ENCODE assay signal across 26 mouse cellular contexts in the genomic region with DNA sequence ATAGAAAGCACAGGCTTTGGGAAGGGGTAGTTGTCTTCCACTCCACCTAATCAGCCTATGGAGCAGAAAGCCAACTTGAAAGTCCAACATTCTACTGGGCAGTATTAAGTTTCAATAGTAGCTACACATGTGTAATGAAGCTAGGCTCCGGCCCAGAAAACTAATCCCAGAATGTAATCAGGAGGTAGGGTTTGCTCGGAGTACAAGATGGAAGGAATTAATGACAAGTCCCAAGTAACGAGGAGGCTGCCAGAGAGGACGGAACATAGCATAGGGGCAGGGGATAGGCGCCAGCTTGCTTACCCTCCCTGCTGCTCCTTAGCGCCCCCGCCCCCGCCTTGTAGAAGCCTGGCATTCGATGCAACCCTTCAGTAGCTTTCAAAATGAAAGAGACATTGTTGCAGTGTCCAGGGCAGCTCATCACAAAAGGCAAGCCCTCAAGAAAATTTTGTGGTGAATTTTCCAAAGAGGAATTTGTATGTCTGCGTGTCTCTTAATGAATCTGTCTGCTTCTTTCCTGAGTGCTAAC.
DNase-seq lines count a peak whose midpoint lies in the region; ATAC-seq and TF ChIP-seq lines count a peak whose summit lies in the region.
"Had no signal": no experiment of that assay in that cellular context is flagged by ENCODE, and none has a peak within 500 bp of the region (broad histone marks: within the 10 kb centered on the region; RNA-seq: fewer than 3 reads in every experiment).

No protein-coding gene starts in this region.

- TF ChIP-seq CTCF in brain, embryonic 14.5 days (IDR thresholded peaks at IDR 0.05; ENCODE audit: borderline replicate concordance, extremely low read depth, insufficient read depth, insufficient read length): no peak
- TF ChIP-seq CTCF in stomach, postnatal 0 days (IDR thresholded peaks at IDR 0.05; ENCODE audit: low read depth): no peak

- no peak overlapping the region for H3K4me3 ChIP-seq in limb, embryonic 15.5 days
- H3K4me3 ChIP-seq in limb, embryonic 10.5 days: no peak overlapping the region
- H3K4me3 ChIP-seq in embryonic facial prominence, embryonic 13.5 days: no peak overlapping the region
- no peak overlapping the region for H3K4me3 ChIP-seq in stomach, postnatal 0 days (ENCODE audit: low read depth, low read length)
- H3K4me3 ChIP-seq in forebrain, embryonic 11.5 days (ENCODE audit: low read depth, low read length): no peak overlapping the region
- H3K4me3 ChIP-seq: hindbrain, embryonic 10.5 days; hindbrain, embryonic 15.5 days; intestine, embryonic 15.5 days; layer of hippocampus, adult 2 months; midbrain, embryonic 10.5 days; midbrain, embryonic 15.5 days; neural tube, embryonic 13.5 days had no signal

- peak; percentile 11 for DNase-seq in gastrocnemius, postnatal 14 days
- no peak for DNase-seq in gastrocnemius, postnatal 36 days
- no peak for DNase-seq in limb, embryonic 10.5 days (ENCODE audit: low spot score)
- DNase-seq in brain, embryonic 14.5 days (ENCODE audit: low read depth): peak; percentile 10
- no peak for DNase-seq in stomach, postnatal 0 days (ENCODE audit: low spot score)
- no peak for DNase-seq in forebrain, embryonic 11.5 days (ENCODE audit: low spot score)
- DNase-seq: adrenal gland, postnatal 14 days; cerebellum, adult 11-12 months; heart, postnatal 14 days; kidney, adult 2 months; kidney, postnatal 36 days; liver; lung, embryonic 14.5 days; thymus, adult 18-20 months; thymus, postnatal 36 days had no signal

- no peaks in the 10 kb centered on the region for H3K36me3 ChIP-seq in limb, embryonic 15.5 days
- H3K36me3 ChIP-seq in limb, embryonic 10.5 days: no peaks in the 10 kb centered on the region
- no peaks in the 10 kb centered on the region for H3K36me3 ChIP-seq in embryonic facial prominence, embryonic 13.5 days
- H3K36me3 ChIP-seq in stomach, postnatal 0 days (ENCODE audit: control insufficient read depth, insufficient read depth, low read length): no peaks in the 10 kb centered on the region
- H3K36me3 ChIP-seq in forebrain, embryonic 11.5 days (ENCODE audit: control insufficient read depth, insufficient read depth, low read length): no peaks in the 10 kb centered on the region
- H3K36me3 ChIP-seq: hindbrain, embryonic 10.5 days; hindbrain, embryonic 15.5 days; intestine, embryonic 15.5 days; midbrain, embryonic 10.5 days; midbrain, embryonic 15.5 days; neural tube, embryonic 13.5 days had no signal

- H3K9me3 ChIP-seq in limb, embryonic 15.5 days: no peaks in the 10 kb centered on the region
- 0 out of 2 replicates have a peak, but pooled peaks cover 2% of the 10 kb centered on the region for H3K9me3 ChIP-seq in limb, embryonic 10.5 days (replicated peaks)
- peaks cover 4% of the 10 kb centered on the region; the same call in 1 of the 2 replicates for H3K9me3 ChIP-seq in embryonic facial prominence, embryonic 13.5 days
- H3K9me3 ChIP-seq in stomach, postnatal 0 days (ENCODE audit: control insufficient read depth, low read length): no peaks in the 10 kb centered on the region
- peaks cover 3% of the 10 kb centered on the region; the same call in 1 of the 2 replicates for H3K9me3 ChIP-seq in forebrain, embryonic 11.5 days (ENCODE audit: control insufficient read depth, low read length)
- H3K9me3 ChIP-seq: hindbrain, embryonic 15.5 days; intestine, embryonic 15.5 days; midbrain, embryonic 15.5 days; neural tube, embryonic 13.5 days had no signal

- H3K4me1 ChIP-seq in limb, embryonic 15.5 days: peaks cover 2% of the 10 kb centered on the region; the same call in 1 of the 2 replicates
- H3K4me1 ChIP-seq in limb, embryonic 10.5 days: no peaks in the 10 kb centered on the region
- H3K4me1 ChIP-seq in embryonic facial prominence, embryonic 13.5 days: peaks cover 11% of the 10 kb centered on the region
- no peaks in the 10 kb centered on the region for H3K4me1 ChIP-seq in stomach, postnatal 0 days (replicated peaks; ENCODE audit: control insufficient read depth, insufficient read depth)
- no peaks in the 10 kb centered on the region for H3K4me1 ChIP-seq in forebrain, embryonic 11.5 days (replicated peaks; ENCODE audit: control insufficient read depth, insufficient read depth, low read length)
- H3K4me1 ChIP-seq: hindbrain, embryonic 10.5 days; hindbrain, embryonic 15.5 days; intestine, embryonic 15.5 days; midbrain, embryonic 10.5 days; midbrain, embryonic 15.5 days; neural tube, embryonic 13.5 days had no signal

- H3K27me3 ChIP-seq in limb, embryonic 15.5 days: no peaks in the 10 kb centered on the region
- H3K27me3 ChIP-seq in limb, embryonic 10.5 days (ENCODE audit: low read depth, poor library complexity, severe bottlenecking): no peaks in the 10 kb centered on the region
- peaks cover 2% of the 10 kb centered on the region; the same call in 1 of the 2 replicates for H3K27me3 ChIP-seq in embryonic facial prominence, embryonic 13.5 days
- H3K27me3 ChIP-seq in stomach, postnatal 0 days (ENCODE audit: control insufficient read depth, insufficient read depth, low read length): no peaks in the 10 kb centered on the region
- no peaks in the 10 kb centered on the region for H3K27me3 ChIP-seq in forebrain, embryonic 11.5 days (ENCODE audit: control insufficient read depth, insufficient read depth, low read length)
- H3K27me3 ChIP-seq: hindbrain, embryonic 15.5 days; intestine, embryonic 15.5 days; midbrain, embryonic 15.5 days; neural tube, embryonic 13.5 days had no signal

- ATAC-seq in limb, embryonic 15.5 days (ENCODE audit: insufficient number of reproducible peaks, low FRiP score, low TSS enrichment, low read depth): no peak
- ATAC-seq in embryonic facial prominence, embryonic 13.5 days (ENCODE audit: insufficient number of reproducible peaks, insufficient read depth, low FRiP score, low TSS enrichment, low read depth): no peak
- ATAC-seq in stomach, postnatal 0 days (ENCODE audit: low FRiP score, low TSS enrichment): no peak
- no peak for ATAC-seq in forebrain, embryonic 11.5 days (replicated peaks; ENCODE audit: low FRiP score)
- ATAC-seq: forebrain, embryonic 14.5 days; intestine, embryonic 15.5 days; midbrain, embryonic 15.5 days had no signal

- H3K27ac ChIP-seq in limb, embryonic 15.5 days: peak overlapping the region; percentile 54; the same call in 1 of the 2 replicates
- no peak overlapping the region for H3K27ac ChIP-seq in limb, embryonic 10.5 days
- H3K27ac ChIP-seq in embryonic facial prominence, embryonic 13.5 days: 0 out of 2 replicates have a peak overlapping the region, but pooled peaks have one; percentile 8
- H3K27ac ChIP-seq in stomach, postnatal 0 days (replicated peaks): no peak overlapping the region
- no peak overlapping the region for H3K27ac ChIP-seq in forebrain, embryonic 11.5 days (ENCODE audit: low read depth, low read length)
- H3K27ac ChIP-seq: hindbrain, embryonic 10.5 days; hindbrain, embryonic 15.5 days; intestine, embryonic 15.5 days; layer of hippocampus, adult 2 months; liver, embryonic 14.5 days; midbrain, embryonic 10.5 days; midbrain, embryonic 15.5 days; neural tube, embryonic 13.5 days had no signal

- no peak overlapping the region for H3K9ac ChIP-seq in limb, embryonic 15.5 days
- H3K9ac ChIP-seq in embryonic facial prominence, embryonic 13.5 days: no peak overlapping the region
- no peak overlapping the region for H3K9ac ChIP-seq in stomach, postnatal 0 days (ENCODE audit: low read length)
- no peak overlapping the region for H3K9ac ChIP-seq in forebrain, embryonic 11.5 days (ENCODE audit: low read length)
- H3K9ac ChIP-seq: hindbrain, embryonic 15.5 days; intestine, embryonic 15.5 days; liver, embryonic 14.5 days; lung, embryonic 14.5 days; midbrain, embryonic 15.5 days; neural tube, embryonic 13.5 days had no signal

- 45% methylated on average over 10 of the region's 10 CpGs for WGBS in limb, embryonic 15.5 days
- 74% methylated on average over 10 of the region's 10 CpGs for WGBS in limb, embryonic 10.5 days
- 37% methylated on average over 10 of the region's 10 CpGs for WGBS in embryonic facial prominence, embryonic 13.5 days
- WGBS in stomach, postnatal 0 days: 66% methylated on average over 10 of the region's 10 CpGs
- WGBS in forebrain, embryonic 11.5 days: 68% methylated on average over 10 of the region's 10 CpGs

- no peak for TF ChIP-seq POLR2A in brain, embryonic 14.5 days (IDR thresholded peaks at IDR 0.05; ENCODE audit: borderline replicate concordance, extremely low read depth, insufficient read depth, insufficient read length, poor library complexity, severe bottlenecking)

- H3K4me2 ChIP-seq in limb, embryonic 15.5 days: no peak overlapping the region
- H3K4me2 ChIP-seq in embryonic facial prominence, embryonic 13.5 days: peak overlapping the region; percentile 12; the same call in 1 of the 2 replicates
- no peak overlapping the region for H3K4me2 ChIP-seq in stomach, postnatal 0 days (replicated peaks; ENCODE audit: low read depth)
- no peak overlapping the region for H3K4me2 ChIP-seq in forebrain, embryonic 11.5 days (ENCODE audit: low read depth, low read length, severe bottlenecking)
- H3K4me2 ChIP-seq: hindbrain, embryonic 15.5 days; intestine, embryonic 15.5 days; lung, embryonic 14.5 days; midbrain, embryonic 15.5 days; neural tube, embryonic 13.5 days had no signal

- intact Hi-C loops in gastrocnemius, postnatal 14 days (cut with DNase I; ENCODE audit: low total_unique reads): no loop called here
- intact Hi-C loops in gastrocnemius, postnatal 36 days (cut with DNase I): no loop called here

- no peak for TF ChIP-seq EP300 in stomach, postnatal 0 days (optimal IDR thresholded peaks at IDR 0.05)

Comparison
In these comparisons a context has a peak if more than half of its experiments do, and no peak if none do; other contexts are left out.
1. DNase-seq: peak in gastrocnemius, postnatal 14 days (single experiment) and brain, embryonic 14.5 days (single experiment); none in gastrocnemius, postnatal 36 days (0 of 2), limb, embryonic 10.5 days (single experiment), stomach, postnatal 0 days (single experiment) and forebrain, embryonic 11.5 days (single experiment).
2. H3K27ac ChIP-seq: peak in limb, embryonic 15.5 days (single experiment) and embryonic facial prominence, embryonic 13.5 days (single experiment); none in limb, embryonic 10.5 days (single experiment), stomach, postnatal 0 days (single experiment) and forebrain, embryonic 11.5 days (single experiment).